In genomic region chr11:119954749-119955337, GRCm38 (mm10) we compare ENCODE assay signal across 11 mouse cellular contexts. TPM values are rescaled to one million over a fixed set of nuclear protein-coding genes. Genes with fewer than 3 reads are reported as not detected.
DNase-seq lines count a peak whose midpoint lies in the region; ATAC-seq lines count a peak whose summit lies in the region.
"Had no signal": no experiment of that assay in that cellular context is flagged by ENCODE, and none has a peak within 500 bp of the region (broad histone marks: within the 10 kb centered on the region; RNA-seq: fewer than 3 reads in every experiment).

No protein-coding gene starts in this region.

- H3K4me2 ChIP-seq in lung, embryonic 16.5 days (ENCODE audit: low read depth, low read length): no peak overlapping the region
- no peak overlapping the region for H3K4me2 ChIP-seq in stomach, embryonic 16.5 days (ENCODE audit: low read depth, low read length)

- no peak overlapping the region for H3K4me3 ChIP-seq in lung, embryonic 16.5 days (ENCODE audit: low read length)
- H3K4me3 ChIP-seq in stomach, embryonic 16.5 days (replicated peaks; ENCODE audit: low read length): no peak overlapping the region

- peak; percentile 92 for DNase-seq in heart, adult 11 months
- no peak for DNase-seq in heart, adult 8-10 months (ENCODE audit: low spot score)
- peak; percentile 22 for DNase-seq in spleen, adult 12 weeks (ENCODE audit: low spot score)
- no peak for DNase-seq in spleen, postnatal 4 days (ENCODE audit: low spot score in 2 of 2)
- DNase-seq in right cerebral cortex, postnatal 10 days (ENCODE audit: low spot score in 2 of 2): no peak
- DNase-seq in layer of hippocampus, adult 8-10 months (ENCODE audit: low spot score in 2 of 2): no peak
- DNase-seq: adrenal gland, postnatal 10 days; embryo, embryonic 11 days; gastrocnemius, postnatal 25 days had no signal

- peaks cover 54% of the 10 kb centered on the region for H3K4me1 ChIP-seq in lung, embryonic 16.5 days (replicated peaks; ENCODE audit: control insufficient read depth, insufficient read depth, low read length)
- H3K4me1 ChIP-seq in stomach, embryonic 16.5 days (ENCODE audit: control insufficient read depth, insufficient read depth, low read length): peaks cover 47% of the 10 kb centered on the region

- no peaks in the 10 kb centered on the region for H3K27me3 ChIP-seq in lung, embryonic 16.5 days (ENCODE audit: control insufficient read depth, insufficient read depth, low read depth, low read length)
- H3K27me3 ChIP-seq in stomach, embryonic 16.5 days (ENCODE audit: control insufficient read depth, insufficient read depth, low read length): no peaks in the 10 kb centered on the region

- no peaks in the 10 kb centered on the region; the same call in 1 of the 2 replicates for H3K36me3 ChIP-seq in lung, embryonic 16.5 days (ENCODE audit: control insufficient read depth, insufficient read depth, low read length)
- no peaks in the 10 kb centered on the region for H3K36me3 ChIP-seq in stomach, embryonic 16.5 days (ENCODE audit: control insufficient read depth, insufficient read depth, low read length)

- peak; percentile 42 for ATAC-seq in lung, embryonic 16.5 days (ENCODE audit: low read depth)
- ATAC-seq in stomach, embryonic 16.5 days (ENCODE audit: insufficient read depth, low FRiP score): no peak

- 48% methylated on average over 2 of the region's 2 CpGs for WGBS in lung, embryonic 16.5 days
- WGBS in stomach, embryonic 16.5 days: 61% methylated on average over 2 of the region's 2 CpGs

- peak overlapping the region; percentile 88 for H3K27ac ChIP-seq in lung, embryonic 16.5 days (ENCODE audit: low read length)
- H3K27ac ChIP-seq in stomach, embryonic 16.5 days (ENCODE audit: low read length): peak overlapping the region; percentile 57

- H3K9ac ChIP-seq in lung, embryonic 16.5 days (ENCODE audit: low read length): no peak overlapping the region
- no peak overlapping the region for H3K9ac ChIP-seq in stomach, embryonic 16.5 days (ENCODE audit: low read length)

- H3K9me3 ChIP-seq in lung, embryonic 16.5 days (ENCODE audit: control insufficient read depth, low read length): no peaks in the 10 kb centered on the region
- no peaks in the 10 kb centered on the region for H3K9me3 ChIP-seq in stomach, embryonic 16.5 days (replicated peaks; ENCODE audit: control insufficient read depth, low read length)

RNA-seq across cellular contexts. Expression of gene Baiap2, which starts 12.3 kb away (rescaled TPM):
- total RNA-seq in heart, adult 8-10 months (2022): 10 to 100 TPM in 1 of 4 experiments, 1 to 10 TPM in 3; 4.8 to 10.0 (median 5.8) TPM
- 31.7 and 35.6 TPM in 2 replicates for polyA plus RNA-seq in lung, embryonic 16.5 days (2015; fragmentation: Nextera tagmentation; extraction: Ambion mirVana)
- polyA plus RNA-seq in stomach, embryonic 16.5 days (2015; fragmentation: Nextera tagmentation; extraction: Ambion mirVana): 41.4 and 52.6 TPM in 2 replicates
- 100 to 1,000 TPM; 170 to 244 (median 215) TPM for total RNA-seq in layer of hippocampus, adult 8-10 months (2022)

RNA-seq across cellular contexts. Expression of gene Chmp6, which starts 41.6 kb away (rescaled TPM):
- 10 to 100 TPM; 29.9 to 33.7 (median 30.4) TPM for total RNA-seq in heart, adult 8-10 months (2022)
- polyA plus RNA-seq in lung, embryonic 16.5 days (2015; fragmentation: Nextera tagmentation; extraction: Ambion mirVana): 90.3 and 92.6 TPM in 2 replicates
- 80.1 and 82.0 TPM in 2 replicates for polyA plus RNA-seq in stomach, embryonic 16.5 days (2015; fragmentation: Nextera tagmentation; extraction: Ambion mirVana)
- 10 to 100 TPM; 31.5 to 39.5 (median 37.3) TPM for total RNA-seq in layer of hippocampus, adult 8-10 months (2022)

Comparison
In these comparisons a context has a peak if more than half of its experiments do, and no peak if none do; other contexts are left out.
1. DNase-seq: peak in heart, adult 11 months (single experiment) and spleen, adult 12 weeks (single experiment); none in heart, adult 8-10 months (single experiment), spleen, postnatal 4 days (0 of 2), right cerebral cortex, postnatal 10 days (0 of 2) and layer of hippocampus, adult 8-10 months (0 of 2).
2. RNA of gene Baiap2, which starts 12.3 kb away (total RNA-seq): 170 to 244 TPM in layer of hippocampus, adult 8-10 months; 4.8 to 10.0 TPM in heart, adult 8-10 months; every median in the first group is over 10 times any median in the second.